Mouse (Mus musculus): ENCODE measurements around the gene Hebp2. TPM values are rescaled to one million over a fixed set of nuclear protein-coding genes. Genes with fewer than 3 reads are reported as not detected.

Gene Hebp2
- polyA plus RNA-seq, 1 experiment from 2014 or later: 19.7 TPM

Other genes starting within 250 kb of the Hebp2 start
- gene Nhsl1, start 227.1 kb downstream of the Hebp2 start, polyA plus RNA-seq (2016; fragmentation: Nextera tagmentation; extraction: Ambion mirVana): 7.9 and 8.7 TPM in 2 replicates
- 0.20 and 0.26 TPM in 2 replicates for gene Arfgef3, start 197.9 kb upstream of the Hebp2 start, polyA plus RNA-seq (2016; fragmentation: Nextera tagmentation; extraction: Ambion mirVana)
- gene Gm4922, start 240.7 kb upstream of the Hebp2 start, polyA plus RNA-seq (2016; fragmentation: Nextera tagmentation; extraction: Ambion mirVana): 0.11 TPM in 1 of 2 replicates, not detected in the other